Mouse (Mus musculus) heart, adult 2 months (tissue): ENCODE measurements around the gene Lbhd1. TPM values are rescaled to one million over a fixed set of nuclear protein-coding genes. Genes with fewer than 3 reads are reported as not detected.
"Not testable (repeated sequence)": the region's sequence is repeated elsewhere in the genome, so short reads cannot be mapped to it uniquely, and the experiment has no call there.

ENCODE experiments used
- DNase-seq, 2 experiments: peaks; one replicate each; pipeline ENCODE4 v3.0.0; 2021
- H3K27ac ChIP-seq: fragments of 200-600 bp; 2 replicates; pipeline ENCODE4 v1.8.1; 2022
- H3K27me3 ChIP-seq: fragments of 200-500 bp; 2 replicates; pipeline ENCODE4 v1.6.1; 2012; ENCODE audit warnings: mild to moderate bottlenecking, low read length, inconsistent platforms, mixed read lengths; ENCODE audit not compliant: control insufficient read depth, insufficient read depth
- H3K36me3 ChIP-seq: fragments of 200-500 bp; 2 replicates; pipeline ENCODE4 v1.6.1; 2012; ENCODE audit warnings: low read length, inconsistent platforms; ENCODE audit not compliant: control insufficient read depth, insufficient read depth
- H3K4me1 ChIP-seq: fragments of 200-500 bp; 2 replicates; pipeline ENCODE4 v1.6.1; 2011; ENCODE audit warnings: low read length; ENCODE audit not compliant: control insufficient read depth, insufficient read depth
- H3K4me3 ChIP-seq: fragments of 200-600 bp; 2 replicates; pipeline ENCODE4 v1.8.1; 2022
- H3K79me2 ChIP-seq: fragments of 200-500 bp; replicated peaks from 2 replicates; pipeline ENCODE4 v1.6.1; 2012; ENCODE audit warnings: mild to moderate bottlenecking, inconsistent platforms, low read length, moderate library complexity, mixed read lengths; ENCODE audit not compliant: control insufficient read depth, insufficient read depth
- H3K9ac ChIP-seq: fragments of 200-500 bp; 2 replicates; pipeline ENCODE4 v1.6.1; 2012; ENCODE audit warnings: low read depth, mild to moderate bottlenecking, control low read depth, inconsistent platforms, low read length, mixed read lengths
- CTCF ChIP-seq: fragments of 200-600 bp; IDR thresholded peaks from 2 replicates; pipeline ENCODE4 v1.8.1; 2022; ENCODE audit warnings: antibody characterized with exemption, mild to moderate bottlenecking, moderate library complexity
- EP300 ChIP-seq: fragments of 200-500 bp; IDR thresholded peaks from 2 replicates; pipeline ENCODE4 v1.6.1; 2011; ENCODE audit warnings: low read depth, low read length, control low read depth; ENCODE audit not compliant: insufficient read depth
- POLR2A ChIP-seq: fragments of 200-500 bp; IDR thresholded peaks from 2 replicates; pipeline ENCODE4 v1.6.1; 2011; ENCODE audit warnings: mild to moderate bottlenecking, low read depth, low read length, control low read depth; ENCODE audit not compliant: insufficient read depth
- WGBS: fragments of 180-500 bp; shearing (Covaris S2); methylation state at CpG from one replicate; pipeline ENCODE4 v1.1.7; 2018; 5-methylcytosine and 5-hydroxymethylcytosine counted together
- intact Hi-C: fragments of 180-260 bp; cut with DNase I; formaldehyde crosslinking; loops from one replicate; pipeline ENCODE4 v1.15.1; 2025
- long read RNA-seq: library from polyadenylated mRNA; stranded (forward); transcript quantifications from one replicate; pipeline ENCODE4 v2.0.0, GENCODE M21; 2021
- polyA plus RNA-seq: library from polyadenylated mRNA; depleted of rRNA; stranded (reverse); fragments of >200 nt; gene quantifications from 2 replicates; pipeline ENCODE4 v1.2.3, GENCODE M21; 2012; rRNA removed
- total RNA-seq, 2 experiments: library from RNA; stranded (reverse); gene quantifications; 2 replicates each; pipeline ENCODE4 v1.2.3; 2021

Gene Lbhd1
- total RNA-seq = 1 to 10 TPM; 4.2 to 5.2 TPM
- polyA plus RNA-seq = 1.1 and 1.3 TPM in 2 replicates
- long read RNA-seq = 0 reads

- WGBS = 57% methylated on average over 3 of the region's 3 CpGs
Measured at GRCm38 (mm10) chr19:8883616-8884015, at the start of gene Lbhd1, which contains the start of gene Gm49403. Gene Lbhd1, plus strand, starts transcription at chr19:8883732. Gene Gm49403, plus strand, starts transcription at chr19:8883930.

GRCm38 (mm10) chr19:8836327-8836726 is 47.2 kb upstream of the Lbhd1 start:
- H3K27me3 ChIP-seq, H3K79me2 ChIP-seq, H3K36me3 ChIP-seq, H3K27ac ChIP-seq, H3K9ac ChIP-seq, H3K4me1 ChIP-seq, H3K4me3 ChIP-seq, DNase-seq: not testable (repeated sequence)
- intact Hi-C loops = loop anchor here (2.0 kb wide), 1 partner anchor 14 kb away; no protein-coding TSS in a partner anchor
- WGBS = 97% methylated on average over 10 of the region's 10 CpGs

More at GRCm38 (mm10) chr19:8883616-8884015, at the start of gene Lbhd1, which contains the start of gene Gm49403:
- Histone ChIP-seq H3K4me1 (peaks cover 7% of the 10 kb centered on the region), H3K36me3 (peaks cover 6% of the 10 kb centered on the region), H3K4me3 (no peak within 1 kb of the TSS), H3K27me3 (no peaks in the 10 kb centered on the region), H3K27ac (no peak within 1 kb of the TSS), H3K79me2 (no peaks in the 10 kb centered on the region; the same call in 1 of the 2 replicates), H3K9ac (no peak within 1 kb of the TSS)
- no peak for DNase-seq
- TF ChIP-seq EP300 = no peak
- TF ChIP-seq CTCF = no peak
- TF ChIP-seq POLR2A = no peak
- intact Hi-C loops = no loop called here

GRCm38 (mm10) chr19:8837251-8837791 is 46.2 kb upstream of the Lbhd1 start, which contains the start of gene Bscl2:
Gene Bscl2, plus strand, starts transcription at chr19:8837467.
- WGBS = under 1% methylated on average over 38 of the region's 38 CpGs
- H3K36me3 ChIP-seq = no peaks in the 10 kb centered on the region; the same call in 1 of the 2 replicates
- H3K27me3 ChIP-seq = no peaks in the 10 kb centered on the region
- H3K4me3 ChIP-seq = peak within 1 kb of the TSS; percentile 61
- peaks cover 5% of the 10 kb centered on the region; the same call in 1 of the 2 replicates for H3K4me1 ChIP-seq
- intact Hi-C loops = loop anchor here (2.0 kb wide), 1 partner anchor 15 kb away; no protein-coding TSS in a partner anchor
- H3K9ac ChIP-seq = peak within 1 kb of the TSS; percentile 76
- TF ChIP-seq POLR2A (no peak; the same call in none of the 2 replicates), EP300 (peak; percentile 54; the same call in 1 of the 2 replicates), CTCF (peak; percentile 88)
- peak; percentile 85 to 88 for DNase-seq
- H3K79me2 ChIP-seq = no peaks in the 10 kb centered on the region
- peak within 1 kb of the TSS; percentile 83 for H3K27ac ChIP-seq

- WGBS = 22% methylated on average over 15 of the region's 15 CpGs
Measured at GRCm38 (mm10) chr19:8838041-8838730, 45.3 kb upstream of the Lbhd1 start.

GRCm38 (mm10) chr19:8839103-8839907 is 44.2 kb upstream of the Lbhd1 start, which contains the start of gene Gng3:
Gene Gng3, minus strand, starts transcription at chr19:8839194.
- 87% methylated on average over 11 of the region's 11 CpGs for WGBS
- no peak for TF ChIP-seq EP300
- no peak for TF ChIP-seq POLR2A
- TF ChIP-seq CTCF = no peak

More at GRCm38 (mm10) chr19:8838041-8838730, 45.3 kb upstream of the Lbhd1 start:
- Histone ChIP-seq H3K27me3 (no peaks in the 10 kb centered on the region), H3K36me3 (no peaks in the 10 kb centered on the region), H3K9ac (peak overlapping the region; percentile 76), H3K4me3 (peak overlapping the region; percentile 61), H3K27ac (peak overlapping the region; percentile 83), H3K79me2 (no peaks in the 10 kb centered on the region), H3K4me1 (peaks cover 5% of the 10 kb centered on the region; the same call in 1 of the 2 replicates)
- TF ChIP-seq POLR2A (no peak), CTCF (no peak), EP300 (no peak)
- DNase-seq = peak in 1 of 2 experiments; percentile 52
- intact Hi-C loops = no loop called here

More at GRCm38 (mm10) chr19:8839103-8839907, 44.2 kb upstream of the Lbhd1 start, which contains the start of gene Gng3:
- H3K36me3 ChIP-seq = no peaks in the 10 kb centered on the region
- H3K9ac ChIP-seq = peak within 1 kb of the TSS; percentile 18
- no peak for DNase-seq
- no peaks in the 10 kb centered on the region for H3K79me2 ChIP-seq
- H3K27me3 ChIP-seq = no peaks in the 10 kb centered on the region
- peaks cover 5% of the 10 kb centered on the region; the same call in 1 of the 2 replicates for H3K4me1 ChIP-seq
- intact Hi-C loops = no loop called here
- H3K4me3 ChIP-seq = peak within 1 kb of the TSS; percentile 61
- H3K27ac ChIP-seq = peak within 1 kb of the TSS; percentile 83
